9 mouse cellular contexts compared by ENCODE assay signal in genomic region chr17:27513279-27513915, GRCm38 (mm10). TPM values are rescaled to one million over a fixed set of nuclear protein-coding genes. Genes with fewer than 3 reads are reported as not detected.
DNase-seq lines count a peak whose midpoint lies in the region; ATAC-seq and TF ChIP-seq lines count a peak whose summit lies in the region.
"Had no signal": no experiment of that assay in that cellular context is flagged by ENCODE, and none has a peak within 500 bp of the region (broad histone marks: within the 10 kb centered on the region; RNA-seq: fewer than 3 reads in every experiment).

No protein-coding gene starts in this region.

- DNase-seq in heart, embryonic 10.5 days (ENCODE audit: low spot score) = no peak
- no peak for DNase-seq in heart, adult 8-10 months (ENCODE audit: low spot score)
- peak; percentile 41 for DNase-seq in CD4-positive helper T cell, adult 2 months (ENCODE audit: low read depth, low spot score)
- DNase-seq in right cerebral cortex, postnatal 10 days (ENCODE audit: low spot score in 2 of 2) = peak; percentile 52 to 56
- DNase-seq in adrenal gland, postnatal 25 days = no peak
- no peak for DNase-seq in lung, adult 2 months

- H3K27me3 ChIP-seq in heart, embryonic 10.5 days (ENCODE audit: insufficient read depth, poor library complexity, severe bottlenecking) = peaks cover 100% of the 10 kb centered on the region
- peaks cover 62% of the 10 kb centered on the region for H3K27me3 ChIP-seq in intestine, postnatal 0 days (replicated peaks; ENCODE audit: control insufficient read depth, insufficient read depth, low read length)

- WGBS in heart, embryonic 10.5 days = under 1% methylated on average over 66 of the region's 66 CpGs
- WGBS in intestine, postnatal 0 days = 2% methylated on average over 35 of the region's 66 CpGs
- WGBS in lung, adult 2 months = 2% methylated on average over 61 of the region's 66 CpGs

- H3K4me2 ChIP-seq in intestine, postnatal 0 days (replicated peaks; ENCODE audit: low read depth) = peak overlapping the region; percentile 98

- peak; percentile 36; the same call in 1 of the 2 replicates for ATAC-seq in common myeloid progenitor, adult 5-6 weeks (replicated peaks; ENCODE audit: low read depth, poor library complexity, severe bottlenecking)
- ATAC-seq in intestine, postnatal 0 days = no peak

- no peak for TF ChIP-seq CTCF in intestine, postnatal 0 days (IDR thresholded peaks at IDR 0.05; ENCODE audit: low read depth)
- no peak for TF ChIP-seq CTCF in lung, adult 2 months (IDR thresholded peaks at IDR 0.05; ENCODE audit: insufficient read depth, low read length)

- H3K9me3 ChIP-seq in heart, embryonic 10.5 days = no peaks in the 10 kb centered on the region
- no peaks in the 10 kb centered on the region for H3K9me3 ChIP-seq in intestine, postnatal 0 days (ENCODE audit: control insufficient read depth)

- H3K36me3 ChIP-seq in heart, embryonic 10.5 days = no peaks in the 10 kb centered on the region
- H3K36me3 ChIP-seq in intestine, postnatal 0 days (ENCODE audit: control insufficient read depth, insufficient read depth) = no peaks in the 10 kb centered on the region

- H3K9ac ChIP-seq in intestine, postnatal 0 days (ENCODE audit: low read depth, low read length) = 0 out of 2 replicates have a peak overlapping the region, but pooled peaks have one; percentile 17

- H3K27ac ChIP-seq in heart, embryonic 10.5 days = 0 out of 2 replicates have a peak overlapping the region, but pooled peaks have one; percentile 57
- no peak overlapping the region for H3K27ac ChIP-seq in intestine, postnatal 0 days (ENCODE audit: low read depth, low read length)

- TF ChIP-seq POLR2A in lung, adult 2 months (IDR thresholded peaks at IDR 0.05; ENCODE audit: borderline replicate concordance, extremely low read depth, low read depth, low read length) = no peak

- H3K4me3 ChIP-seq in heart, embryonic 10.5 days = peak overlapping the region; percentile 76
- H3K4me3 ChIP-seq in intestine, postnatal 0 days (ENCODE audit: low read depth, low read length) = peak overlapping the region; percentile 56
- no peak overlapping the region for H3K4me3 ChIP-seq in lung, adult 2 months (replicated peaks; ENCODE audit: extremely low read depth, low read depth, low read length)

- peaks cover 27% of the 10 kb centered on the region for H3K4me1 ChIP-seq in heart, embryonic 10.5 days
- H3K4me1 ChIP-seq in intestine, postnatal 0 days (replicated peaks; ENCODE audit: control insufficient read depth, insufficient read depth, low read length) = 0 out of 2 replicates have a peak, but pooled peaks cover 3% of the 10 kb centered on the region
- H3K4me1 ChIP-seq in lung, adult 2 months (ENCODE audit: control insufficient read depth, insufficient read depth, low read length) = no peaks in the 10 kb centered on the region

RNA-seq across cellular contexts. Expression of gene Grm4, which starts 7.8 kb away (rescaled TPM):
- polyA plus RNA-seq in heart, embryonic 10.5 days (2016; fragmentation: Nextera tagmentation; extraction: Ambion mirVana) = 0.02 and 0.34 TPM in 2 replicates
- under 1 TPM in 3 of 4 experiments, not detected in 1; 0.16 to 0.30 (median 0.23) TPM for total RNA-seq in heart, adult 8-10 months (2022)
- total RNA-seq in common myeloid progenitor, adult 5-6 weeks (2017) = 0.05 TPM in 1 of 2 replicates, not detected in the other
- polyA plus RNA-seq in intestine, postnatal 0 days (2015; fragmentation: Nextera tagmentation; extraction: Ambion mirVana) = 0.47 TPM in 2 replicates
- 3.1 and 4.8 TPM in 2 replicates for total RNA-seq in adrenal gland, postnatal 25 days (2021)
- polyA plus RNA-seq in lung, adult 2 months (2012; rRNA removed) = 1.1 TPM in 2 replicates
- polyA plus RNA-seq: C2C12 had no signal

RNA-seq across cellular contexts. Expression of gene Hmga1, which starts 42.9 kb away (rescaled TPM):
- polyA plus RNA-seq in heart, embryonic 10.5 days (2016; fragmentation: Nextera tagmentation; extraction: Ambion mirVana) = 438 and 609 TPM in 2 replicates
- 10 to 100 TPM; 42.6 to 51.1 (median 46.9) TPM for total RNA-seq in heart, adult 8-10 months (2022)
- total RNA-seq in common myeloid progenitor, adult 5-6 weeks (2017) = 141 and 203 TPM in 2 replicates
- polyA plus RNA-seq in intestine, postnatal 0 days (2015; fragmentation: Nextera tagmentation; extraction: Ambion mirVana) = 108 and 116 TPM in 2 replicates
- total RNA-seq in adrenal gland, postnatal 25 days (2021) = 14.3 and 15.5 TPM in 2 replicates
- polyA plus RNA-seq in lung, adult 2 months (2012; rRNA removed) = 57.9 and 73.2 TPM in 2 replicates

RNA-seq across cellular contexts. Expression of gene AI413582, which starts 52.2 kb away (rescaled TPM):
- polyA plus RNA-seq in heart, embryonic 10.5 days (2016; fragmentation: Nextera tagmentation; extraction: Ambion mirVana) = 19.7 and 21.0 TPM in 2 replicates
- total RNA-seq in heart, adult 8-10 months (2022) = 10 to 100 TPM in 2 of 4 experiments, 1 to 10 TPM in 2; 6.4 to 10.3 (median 9.9) TPM
- total RNA-seq in common myeloid progenitor, adult 5-6 weeks (2017) = 19.0 and 22.6 TPM in 2 replicates
- polyA plus RNA-seq in intestine, postnatal 0 days (2015; fragmentation: Nextera tagmentation; extraction: Ambion mirVana) = 80.3 and 83.0 TPM in 2 replicates
- 12.7 and 27.6 TPM in 2 replicates for total RNA-seq in adrenal gland, postnatal 25 days (2021)
- 42.4 and 44.2 TPM in 2 replicates for polyA plus RNA-seq in lung, adult 2 months (2012; rRNA removed)

Comparison
In these comparisons a context has a peak if more than half of its experiments do, and no peak if none do; other contexts are left out.
1. DNase-seq: peak in CD4-positive helper T cell, adult 2 months (single experiment) and right cerebral cortex, postnatal 10 days (2 of 2); none in heart, embryonic 10.5 days (single experiment), heart, adult 8-10 months (single experiment), adrenal gland, postnatal 25 days (single experiment) and lung, adult 2 months (single experiment).